Mouse (Mus musculus) ES-Bruce4 (cell line): ENCODE results near the gene Dst. TPM values are rescaled to one million over a fixed set of nuclear protein-coding genes. Genes with fewer than 3 reads are reported as not detected.

Source experiments
- H3K27ac ChIP-seq: 2 replicates; pipeline ENCODE4 v1.5.1; 2012; ENCODE audit warnings: low read length, inconsistent platforms; ENCODE audit not compliant: insufficient read depth
- H3K27me3 ChIP-seq: 2 replicates; pipeline ENCODE4 v1.6.1; 2012; ENCODE audit warnings: mild to moderate bottlenecking, low read length, inconsistent platforms; ENCODE audit not compliant: control insufficient read depth, poor library complexity, insufficient read depth, severe bottlenecking
- H3K36me3 ChIP-seq: 2 replicates; pipeline ENCODE4 v1.6.1; 2012; ENCODE audit warnings: inconsistent platforms, mild to moderate bottlenecking, low read length, moderate library complexity; ENCODE audit not compliant: control insufficient read depth, poor library complexity, insufficient read depth, severe bottlenecking
- H3K4me1 ChIP-seq: one replicate; pipeline ENCODE4 v1.8.1; 2011; ENCODE audit warnings: low read length; ENCODE audit not compliant: control insufficient read depth, insufficient read depth
- H3K4me3 ChIP-seq: 2 replicates; pipeline ENCODE4 v1.5.1; 2011; ENCODE audit warnings: low read depth, mild to moderate bottlenecking, low read length
- H3K9ac ChIP-seq: 2 replicates; pipeline ENCODE4 v1.6.1; 2012; ENCODE audit warnings: low read depth, mild to moderate bottlenecking, inconsistent platforms; ENCODE audit not compliant: poor library complexity, severe bottlenecking
- H3K9me3 ChIP-seq: replicated peaks from 2 replicates; pipeline ENCODE4 v1.6.1; 2012; ENCODE audit warnings: mild to moderate bottlenecking, low read length, inconsistent platforms; ENCODE audit not compliant: control insufficient read depth, poor library complexity, insufficient read depth, severe bottlenecking
- CTCF ChIP-seq: IDR thresholded peaks from one replicate; pipeline ENCODE4 v1.8.1; 2011; ENCODE audit warnings: low read depth, low read length
- EP300 ChIP-seq: IDR thresholded peaks from 2 replicates; pipeline ENCODE4 v1.6.1; 2011; ENCODE audit warnings: low read depth, low read length; ENCODE audit not compliant: insufficient read depth
- POLR2A ChIP-seq: IDR thresholded peaks from one replicate; pipeline ENCODE4 v1.8.1; 2011; ENCODE audit warnings: low read length; ENCODE audit not compliant: insufficient read depth
- polyA plus RNA-seq: library from polyadenylated mRNA; stranded (reverse); fragments of >200 nt; gene quantifications from 2 replicates; pipeline ENCODE4 v1.2.4, GENCODE M21; 2011; ENCODE audit warnings: low read depth; ENCODE audit not compliant: missing spikeins, insufficient read depth, insufficient read length

The Dst gene
- polyA plus RNA-seq: 287 and 296 TPM in 2 replicates

- Histone ChIP-seq H3K9ac (peak within 1 kb of the TSS; percentile 74), H3K27ac (no peak within 1 kb of the TSS), H3K4me3 (peak within 1 kb of the TSS; percentile 75), H3K36me3 (peaks cover 5% of the 10 kb centered on the region; the same call in 1 of the 2 replicates), H3K9me3 (no peaks in the 10 kb centered on the region), H3K27me3 (peaks cover 2% of the 10 kb centered on the region; the same call in 1 of the 2 replicates), H3K4me1 (peaks cover 2% of the 10 kb centered on the region)
- no peak for TF ChIP-seq EP300
- no peak for TF ChIP-seq CTCF
- no peak for TF ChIP-seq POLR2A
Observed at GRCm38 (mm10) chr1:33908191-33908962, at the start of gene Dst. Gene Dst, plus strand, starts transcription at chr1:33908225.

GRCm38 (mm10) chr1:33869031-33869430, 39.0 kb upstream of the Dst start:
- H3K4me3 ChIP-seq: no peak overlapping the region
- no peaks in the 10 kb centered on the region for H3K4me1 ChIP-seq
- H3K9me3 ChIP-seq: no peaks in the 10 kb centered on the region
- TF ChIP-seq POLR2A: no peak
- no peak for TF ChIP-seq CTCF
- H3K27ac ChIP-seq: no peak overlapping the region
- H3K36me3 ChIP-seq: no peaks in the 10 kb centered on the region
- no peaks in the 10 kb centered on the region for H3K27me3 ChIP-seq
- no peak overlapping the region for H3K9ac ChIP-seq

- Histone ChIP-seq H3K36me3 (no peaks in the 10 kb centered on the region), H3K27me3 (no peaks in the 10 kb centered on the region), H3K27ac (no peak overlapping the region), H3K4me1 (no peaks in the 10 kb centered on the region), H3K9ac (no peak overlapping the region), H3K9me3 (no peaks in the 10 kb centered on the region), H3K4me3 (no peak overlapping the region)
- TF ChIP-seq POLR2A (no peak), EP300 (no peak)
Observed at GRCm38 (mm10) chr1:33869437-33869836, 38.6 kb upstream of the Dst start.

- Histone ChIP-seq H3K36me3 (no peaks in the 10 kb centered on the region), H3K27ac (no peak overlapping the region), H3K9ac (no peak overlapping the region), H3K4me3 (no peak overlapping the region), H3K27me3 (no peaks in the 10 kb centered on the region), H3K9me3 (no peaks in the 10 kb centered on the region), H3K4me1 (no peaks in the 10 kb centered on the region)
- TF ChIP-seq CTCF: no peak
- TF ChIP-seq POLR2A: no peak
- TF ChIP-seq EP300: no peak
Observed at GRCm38 (mm10) chr1:33873561-33873960, 34.5 kb upstream of the Dst start.

GRCm38 (mm10) chr1:33875691-33876090, 32.3 kb upstream of the Dst start:
- H3K36me3 ChIP-seq: no peaks in the 10 kb centered on the region
- no peaks in the 10 kb centered on the region for H3K27me3 ChIP-seq
- no peaks in the 10 kb centered on the region for H3K9me3 ChIP-seq
- H3K4me1 ChIP-seq: no peaks in the 10 kb centered on the region
- TF ChIP-seq CTCF: peak; percentile 9
- no peak for TF ChIP-seq POLR2A
- TF ChIP-seq EP300: no peak
- no peak overlapping the region for H3K4me3 ChIP-seq
- H3K9ac ChIP-seq: no peak overlapping the region
- H3K27ac ChIP-seq: no peak overlapping the region

- Histone ChIP-seq H3K4me1 (no peaks in the 10 kb centered on the region), H3K9ac (no peak overlapping the region), H3K27ac (no peak overlapping the region), H3K9me3 (no peaks in the 10 kb centered on the region), H3K4me3 (no peak overlapping the region), H3K36me3 (no peaks in the 10 kb centered on the region), H3K27me3 (no peaks in the 10 kb centered on the region)
- TF ChIP-seq CTCF (no peak), EP300 (no peak)
Observed at GRCm38 (mm10) chr1:33876416-33876815, 31.6 kb upstream of the Dst start.
